Mouse (Mus musculus) T-helper 2 cell (primary cell): Measurements from ENCODE around the gene Ddx49.

ENCODE experiments used
- in situ Hi-C: fragments of 300-600 bp; cut with MboI, MseI; formaldehyde crosslinking; loops from one replicate; pipeline ENCODE4 v1.15.1; 2025; ENCODE audit warnings: high pct_unique_total_duplicates

Ddx49 gene

GRCm38 (mm10) chr8:70316511-70317504, 14.5 kb upstream of the Ddx49 start:
- in situ Hi-C loops, result no loop called here

DNA sequence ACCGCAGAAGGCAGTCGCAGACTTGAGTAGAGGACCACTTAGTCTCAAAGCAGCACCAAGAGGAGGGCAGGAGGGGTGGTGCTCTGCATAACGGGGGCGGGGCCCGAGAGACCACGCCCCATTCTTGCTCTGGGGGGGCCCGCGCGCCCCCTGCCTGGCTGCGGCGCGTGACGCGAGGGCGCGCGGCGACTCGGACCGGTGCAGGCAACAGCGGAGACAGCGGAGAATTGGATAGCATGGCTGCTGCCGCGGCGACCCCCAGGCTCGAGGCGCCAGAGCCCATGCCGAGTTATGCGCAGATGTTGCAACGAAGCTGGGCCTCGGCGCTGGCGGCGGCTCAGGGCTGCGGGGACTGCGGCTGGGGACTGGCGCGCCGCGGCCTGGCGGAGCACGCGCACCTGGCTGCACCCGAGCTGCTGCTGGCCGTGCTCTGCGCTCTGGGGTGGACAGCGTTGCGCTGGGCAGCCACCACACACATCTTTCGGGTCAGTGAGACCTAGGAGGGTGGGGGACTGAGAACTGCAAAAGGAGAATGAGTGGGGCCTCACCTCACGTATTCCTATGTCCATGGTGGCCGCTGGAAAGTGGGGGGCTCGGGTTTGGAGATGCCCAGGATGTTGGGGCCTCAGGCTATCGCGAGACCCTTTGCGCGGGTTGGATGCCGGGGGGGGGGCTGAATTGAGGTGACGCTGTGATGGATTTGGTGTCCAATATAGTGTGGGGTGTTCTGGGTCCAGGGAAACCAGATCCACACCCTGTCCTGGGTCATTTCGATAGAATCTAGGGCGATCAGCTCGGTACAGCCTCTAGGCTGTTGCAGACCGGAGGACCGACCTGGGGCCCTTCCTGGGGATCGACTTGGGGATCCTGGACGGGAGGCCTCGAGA, 13.6 kb upstream of the Ddx49 start, which contains the start of gene Cers1:
Cers1 (plus strand) TSS at position 152 of the 887 bp plus-strand sequence.
- in situ Hi-C loops, result no loop called here

- in situ Hi-C loops, result no loop called here
These were observed 11.1 kb upstream of the Ddx49 start for GRCm38 (mm10) chr8:70313399-70313798.

- in situ Hi-C loops, result no loop called here
These were observed 7.0 kb upstream of the Ddx49 start for GRCm38 (mm10) chr8:70309311-70309710.

DNA sequence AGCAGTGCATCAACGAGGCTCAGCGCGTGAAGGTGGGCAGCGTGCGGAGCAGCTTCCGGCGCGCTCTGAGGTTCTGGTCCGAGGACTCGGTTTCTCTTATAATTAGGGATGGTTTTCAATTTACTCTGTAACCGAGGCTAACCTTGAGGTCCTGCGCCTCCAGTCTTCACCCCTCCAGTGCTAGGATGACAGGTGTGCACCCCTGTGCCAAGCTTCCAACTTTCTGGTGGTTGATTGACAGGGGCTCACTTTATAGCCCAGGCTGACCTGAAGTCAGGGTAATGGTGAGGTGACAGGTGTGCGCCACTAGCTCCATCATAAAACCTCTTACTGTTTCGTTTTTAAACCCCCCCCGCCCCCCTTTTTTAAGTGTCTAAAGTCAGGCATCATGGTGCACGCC, 612 bp upstream of the Ddx49 start:
- in situ Hi-C loops, result no loop called here

DNA sequence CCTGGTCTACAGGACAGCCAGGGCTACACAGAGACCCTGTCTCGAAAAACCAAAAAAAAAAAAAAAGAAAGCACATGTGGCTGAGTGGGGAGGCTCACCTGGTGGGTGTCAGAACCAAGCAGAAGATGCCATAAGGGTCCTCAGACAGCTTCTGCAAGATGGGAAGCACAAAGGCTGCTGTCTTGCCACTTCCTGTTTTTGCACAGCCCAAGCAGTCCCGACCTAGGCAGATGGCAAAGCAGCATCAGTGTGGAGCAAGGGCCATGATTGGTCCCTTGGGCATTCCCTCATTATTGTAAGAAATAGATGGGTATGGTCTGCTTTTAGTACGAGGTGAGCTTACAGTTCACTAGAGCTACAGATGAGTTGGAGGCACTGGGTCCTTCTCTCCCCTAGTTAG, 1.4 kb downstream of the Ddx49 start:
- in situ Hi-C loops, result no loop called here

GRCm38 (mm10) chr8:70293988-70294405, 8.3 kb downstream of the Ddx49 start:
- in situ Hi-C loops, result no loop called here

- in situ Hi-C loops, result no loop called here
These were observed 15.6 kb downstream of the Ddx49 start for GRCm38 (mm10) chr8:70286737-70287136.

- in situ Hi-C loops, result no loop called here
These were observed 17.0 kb downstream of the Ddx49 start for GRCm38 (mm10) chr8:70285304-70285703.

- in situ Hi-C loops, result no loop called here
These were observed 17.9 kb downstream of the Ddx49 start for GRCm38 (mm10) chr8:70284421-70284820.

GRCm38 (mm10) chr8:70283136-70284077, 18.9 kb downstream of the Ddx49 start:
- in situ Hi-C loops, result no loop called here

DNA sequence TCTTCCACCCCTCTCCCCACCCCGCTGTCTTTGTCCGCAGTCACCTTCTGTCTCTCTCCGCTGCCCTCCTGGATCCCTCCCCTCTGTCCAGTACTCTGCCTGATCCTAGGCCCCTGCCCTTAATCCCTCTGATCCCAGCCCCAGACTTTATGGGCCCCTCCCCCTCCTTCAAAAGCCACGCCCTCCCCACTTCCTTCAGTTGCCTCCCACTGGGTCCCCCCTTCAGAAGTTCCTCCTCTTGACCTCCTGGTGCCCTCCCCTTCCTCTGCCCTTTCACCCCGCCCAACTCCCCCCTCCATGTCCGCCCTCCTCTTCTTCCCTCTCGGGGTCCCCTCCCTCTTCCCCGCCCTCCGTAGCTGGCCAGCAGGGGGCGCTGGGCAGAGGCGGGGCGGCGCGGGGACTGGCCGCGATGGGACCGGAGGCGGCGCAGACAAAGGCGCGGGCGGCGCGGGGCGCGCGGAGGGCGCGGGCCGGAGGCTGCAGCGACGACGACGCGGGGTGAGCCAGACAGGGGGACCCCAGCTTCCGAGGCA, 19.6 kb downstream of the Ddx49 start, which contains the start of gene Homer3:
Homer3 (plus strand) TSS at position 225 of the 533 bp plus-strand sequence.
- in situ Hi-C loops, result no loop called here

GRCm38 (mm10) chr8:70281001-70281400, 21.3 kb downstream of the Ddx49 start:
- in situ Hi-C loops, result no loop called here

GRCm38 (mm10) chr8:70279266-70279665, 23.0 kb downstream of the Ddx49 start:
- in situ Hi-C loops, result no loop called here

- in situ Hi-C loops, result no loop called here
These were observed 24.1 kb downstream of the Ddx49 start for GRCm38 (mm10) chr8:70278175-70278574.

DNA sequence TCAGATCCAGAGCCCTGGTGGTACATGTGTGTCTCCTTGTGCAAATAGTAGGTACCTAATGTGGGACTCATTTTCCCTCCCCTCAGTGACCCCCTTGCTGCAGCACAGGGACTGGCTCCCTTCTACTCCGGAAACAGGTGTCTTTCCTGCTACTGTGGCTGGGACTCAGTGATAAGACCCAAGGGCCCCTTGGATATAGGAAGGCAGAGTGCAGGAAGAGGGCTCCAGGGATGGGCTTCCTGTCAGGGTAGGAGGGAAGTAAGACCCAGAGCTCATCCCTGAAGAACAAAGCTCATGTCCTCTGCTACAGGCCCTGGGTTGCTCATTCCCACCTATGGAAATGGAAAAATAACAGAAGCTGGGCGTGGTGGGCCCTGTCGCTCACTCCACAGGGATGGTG, 25.8 kb downstream of the Ddx49 start:
- in situ Hi-C loops, result no loop called here

DNA sequence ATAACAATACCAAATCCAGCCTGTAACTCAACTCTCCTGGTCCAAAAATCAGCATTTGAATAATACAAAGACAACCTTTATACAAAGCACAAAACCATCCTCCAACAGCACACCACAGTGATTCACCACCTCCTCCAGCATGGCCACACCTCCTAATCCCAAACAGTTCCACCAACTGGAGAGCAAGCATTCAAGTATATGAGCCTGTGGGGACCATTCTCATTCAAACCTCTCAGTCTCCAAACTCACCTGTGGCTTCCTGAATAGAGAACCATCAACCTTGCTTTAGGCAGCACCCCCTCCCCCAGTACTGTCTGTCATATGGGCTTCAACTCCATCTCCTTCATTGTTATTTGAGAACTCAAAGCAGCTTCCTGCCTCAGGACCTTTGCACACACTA, 27.9 kb downstream of the Ddx49 start:
- in situ Hi-C loops, result no loop called here

GRCm38 (mm10) chr8:70272949-70273348, 29.3 kb downstream of the Ddx49 start:
- in situ Hi-C loops, result no loop called here

- in situ Hi-C loops, result no loop called here
These were observed 33.3 kb downstream of the Ddx49 start for GRCm38 (mm10) chr8:70268799-70269565.

DNA sequence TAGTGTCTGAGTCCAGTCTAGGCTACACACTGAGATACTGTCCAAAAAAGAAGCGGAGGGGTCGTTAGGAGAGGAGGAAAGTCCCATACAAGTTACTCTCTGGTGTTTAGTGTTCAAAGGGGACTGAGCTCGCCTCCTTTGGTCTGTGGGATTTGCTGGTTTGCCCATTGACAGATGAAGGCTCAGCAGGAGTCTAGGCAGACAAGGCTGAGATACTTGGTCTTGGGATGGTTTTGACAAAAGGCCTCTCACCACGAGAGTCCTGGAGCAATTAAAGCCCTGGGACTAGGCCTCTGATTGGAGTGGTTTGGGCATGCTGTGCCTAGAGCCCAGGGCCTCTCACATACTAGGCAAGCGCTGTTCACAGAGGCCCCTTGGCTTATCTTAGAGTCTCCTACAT, 34.0 kb downstream of the Ddx49 start:
- in situ Hi-C loops, result no loop called here
